11 mouse cellular contexts compared by ENCODE assay signal in the genomic region with DNA sequence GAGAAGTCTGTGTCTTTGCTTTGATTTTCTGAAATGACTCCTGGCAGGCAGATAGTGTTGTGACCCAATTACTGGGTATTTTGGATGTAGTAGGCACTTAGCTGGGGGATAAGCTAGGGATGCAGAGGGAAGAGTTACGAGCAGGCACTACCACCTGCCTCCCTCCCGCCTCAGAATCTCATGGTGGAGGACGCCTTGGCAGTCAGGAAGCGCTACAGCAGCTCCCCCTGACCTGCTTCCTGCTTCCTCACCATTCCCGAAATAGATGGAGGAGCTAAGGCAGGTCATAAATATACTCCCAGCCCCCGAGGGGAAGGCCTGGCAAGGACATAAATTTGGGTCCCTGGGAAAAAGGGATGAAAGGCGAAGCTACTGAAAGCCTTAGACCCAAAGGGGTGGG. TPM values are rescaled to one million over a fixed set of nuclear protein-coding genes. Genes with fewer than 3 reads are reported as not detected.
DNase-seq lines count a peak whose midpoint lies in the region; ATAC-seq and TF ChIP-seq lines count a peak whose summit lies in the region.
"Had no signal": no experiment of that assay in that cellular context is flagged by ENCODE, and none has a peak within 500 bp of the region (broad histone marks: within the 10 kb centered on the region; RNA-seq: fewer than 3 reads in every experiment).

No protein-coding gene starts in this region.

- TF ChIP-seq POLR2A in kidney, adult 2 months (IDR thresholded peaks at IDR 0.05; ENCODE audit: low read depth, low read length) = no peak
- no peak for TF ChIP-seq POLR2A in brain, embryonic 14.5 days (IDR thresholded peaks at IDR 0.05; ENCODE audit: borderline replicate concordance, extremely low read depth, insufficient read depth, insufficient read length, poor library complexity, severe bottlenecking)

- ATAC-seq in cerebellum, adult (ENCODE audit: insufficient number of reproducible peaks, low FRiP score, low TSS enrichment) = peak; percentile 42; the same call in 1 of the 2 replicates
- no peak for ATAC-seq in kidney, embryonic 14.5 days (ENCODE audit: low FRiP score, low TSS enrichment)

- intact Hi-C loops in heart, postnatal 10 days (cut with DNase I) = no loop called here

- H3K9ac ChIP-seq in kidney, embryonic 14.5 days (ENCODE audit: low read depth, low read length) = no peak overlapping the region
- H3K9ac ChIP-seq: midbrain, embryonic 12.5 days had no signal

- no peak for DNase-seq in cerebellum, postnatal 4 days (ENCODE audit: low spot score in 2 of 2)
- DNase-seq in kidney, adult 2 months = peak; percentile 68
- DNase-seq in brain, embryonic 14.5 days (ENCODE audit: low read depth) = peak; percentile 25
- peak; percentile 36 to 50 for DNase-seq in heart, postnatal 10 days
- DNase-seq in gastrocnemius, postnatal 10 days = no peak
- no peak for DNase-seq in T-cell, adult 2 months (ENCODE audit: low spot score)
- DNase-seq: B cell, adult 2 months had no signal

- H3K4me2 ChIP-seq in kidney, embryonic 14.5 days (replicated peaks; ENCODE audit: low read depth, low read length) = no peak overlapping the region; the same call in 1 of the 2 replicates
- H3K4me2 ChIP-seq: midbrain, embryonic 12.5 days had no signal

- no peaks in the 10 kb centered on the region for H3K27me3 ChIP-seq in kidney, adult 2 months (replicated peaks; ENCODE audit: control insufficient read depth, insufficient read depth, low read length)
- H3K27me3 ChIP-seq in kidney, embryonic 14.5 days (ENCODE audit: control insufficient read depth, insufficient read depth, low read length) = no peaks in the 10 kb centered on the region
- H3K27me3 ChIP-seq: midbrain, embryonic 12.5 days had no signal

- H3K4me3 ChIP-seq in kidney, adult 2 months (ENCODE audit: insufficient read depth, low read depth, low read length) = no peak overlapping the region
- H3K4me3 ChIP-seq in kidney, embryonic 14.5 days (ENCODE audit: low read length) = no peak overlapping the region
- H3K4me3 ChIP-seq: erythroblast, embryonic 14.5 days; midbrain, embryonic 12.5 days had no signal

- no peaks in the 10 kb centered on the region for H3K9me3 ChIP-seq in kidney, embryonic 14.5 days (ENCODE audit: control insufficient read depth, low read length)
- H3K9me3 ChIP-seq: midbrain, embryonic 12.5 days had no signal

- 47% methylated on average over 7 of the region's 7 CpGs for WGBS in kidney, adult 2 months
- 14% methylated on average over 7 of the region's 7 CpGs for WGBS in kidney, embryonic 14.5 days

- H3K36me3 ChIP-seq in kidney, adult 2 months (ENCODE audit: control insufficient read depth, insufficient read depth, low read length) = no peaks in the 10 kb centered on the region
- H3K36me3 ChIP-seq in kidney, embryonic 14.5 days (ENCODE audit: control insufficient read depth, insufficient read depth, low read length) = no peaks in the 10 kb centered on the region
- H3K36me3 ChIP-seq: midbrain, embryonic 12.5 days had no signal

- peaks cover 45% of the 10 kb centered on the region for H3K4me1 ChIP-seq in kidney, adult 2 months (ENCODE audit: control insufficient read depth, insufficient read depth, low read length)
- peaks cover 37% of the 10 kb centered on the region for H3K4me1 ChIP-seq in kidney, embryonic 14.5 days (ENCODE audit: control insufficient read depth, insufficient read depth, low read length)

- TF ChIP-seq CTCF in kidney, adult 2 months (conservative IDR thresholded peaks at IDR 0.05; ENCODE audit: insufficient read depth, insufficient read length, low read depth, low read length) = no peak
- no peak for TF ChIP-seq CTCF in brain, embryonic 14.5 days (IDR thresholded peaks at IDR 0.05; ENCODE audit: borderline replicate concordance, extremely low read depth, insufficient read depth, insufficient read length)

- H3K27ac ChIP-seq in kidney, adult 2 months (ENCODE audit: insufficient read depth, low read depth, low read length) = peak overlapping the region; percentile 73
- H3K27ac ChIP-seq in kidney, embryonic 14.5 days (ENCODE audit: low read depth, low read length) = no peak overlapping the region
- H3K27ac ChIP-seq: midbrain, embryonic 12.5 days had no signal

RNA-seq across cellular contexts. Expression of a gene that starts 9.3 kb away (rescaled TPM):
- polyA plus RNA-seq in kidney, adult 2 months (2012; rRNA removed) = 21.4 and 27.7 TPM in 2 replicates
- 39.3 and 55.9 TPM in 2 replicates for polyA plus RNA-seq in kidney, embryonic 14.5 days (2014; fragmentation: Nextera tagmentation; extraction: Ambion mirVana)
- 19.9 and 47.9 TPM in 2 replicates for polyA plus RNA-seq in brain, embryonic 14.5 days (2012; rRNA removed)
- total RNA-seq in heart, postnatal 10 days (2021) = 10 to 100 TPM; 67.6 to 69.2 TPM
- 10 to 100 TPM; 55.1 to 56.2 TPM for total RNA-seq in gastrocnemius, postnatal 10 days (2021)

Comparison
In these comparisons a context has a peak if more than half of its experiments do, and no peak if none do; other contexts are left out.
1. DNase-seq: peak in kidney, adult 2 months (single experiment), brain, embryonic 14.5 days (single experiment) and heart, postnatal 10 days (2 of 2); none in cerebellum, postnatal 4 days (0 of 2), gastrocnemius, postnatal 10 days (single experiment) and T-cell, adult 2 months (single experiment).